Mouse (Mus musculus): Measurements from ENCODE around the gene Ubl3. TPM values are rescaled to one million over a fixed set of nuclear protein-coding genes. Genes with fewer than 3 reads are reported as not detected.

Ubl3 gene
- polyA plus RNA-seq, 1 experiment, result 202 TPM

GRCm38 (mm10) chr5:148517445-148517844 lies 35.1 kb downstream of the Ubl3 start:
- DNase-seq, result no peak
- Histone ChIP-seq H3K4me3 (replicated peaks; ENCODE audit: insufficient read depth, low read depth, low read length) (no peak overlapping the region), H3K4me1 (ENCODE audit: control insufficient read depth, insufficient read depth, low read length) (peaks cover 33% of the 10 kb centered on the region), H3K27me3 (ENCODE audit: control insufficient read depth, insufficient read depth, low read length) (no peaks in the 10 kb centered on the region), H3K27ac (ENCODE audit: insufficient read depth, low read length) (no peak overlapping the region)
- 61% methylated on average over 4 of the region's 4 CpGs for WGBS
- TF ChIP-seq CTCF (IDR thresholded peaks at IDR 0.05; ENCODE audit: borderline replicate concordance, insufficient read depth, low read depth, low read length) (no peak), POLR2A (IDR thresholded peaks at IDR 0.05; ENCODE audit: borderline replicate concordance, insufficient read depth, low read length) (no peak)

- peak in 1 of 2 experiments; percentile 46 for DNase-seq
- Histone ChIP-seq H3K4me3 (replicated peaks; ENCODE audit: insufficient read depth, low read depth, low read length) (no peak overlapping the region), H3K27me3 (ENCODE audit: control insufficient read depth, insufficient read depth, low read length) (no peaks in the 10 kb centered on the region), H3K27ac (ENCODE audit: insufficient read depth, low read length) (no peak overlapping the region), H3K4me1 (ENCODE audit: control insufficient read depth, insufficient read depth, low read length) (peaks cover 23% of the 10 kb centered on the region)
- WGBS, result 72% methylated on average over 5 of the region's 5 CpGs
- TF ChIP-seq POLR2A (IDR thresholded peaks at IDR 0.05; ENCODE audit: borderline replicate concordance, insufficient read depth, low read length) (no peak), CTCF (IDR thresholded peaks at IDR 0.05; ENCODE audit: borderline replicate concordance, insufficient read depth, low read depth, low read length) (no peak)
Measured at GRCm38 (mm10) chr5:148512042-148512640, 40.4 kb downstream of the Ubl3 start.

GRCm38 (mm10) chr5:148510265-148510664 lies 42.3 kb downstream of the Ubl3 start:
- 45% methylated on average over 2 of the region's 2 CpGs for WGBS
- peaks cover under 1% of the 10 kb centered on the region; the same call in 1 of the 2 replicates for H3K27me3 ChIP-seq (ENCODE audit: control insufficient read depth, insufficient read depth, low read length)
- no peak overlapping the region for H3K4me3 ChIP-seq (replicated peaks; ENCODE audit: insufficient read depth, low read depth, low read length)
- no peak for DNase-seq
- H3K27ac ChIP-seq (ENCODE audit: insufficient read depth, low read length), result no peak overlapping the region
- TF ChIP-seq POLR2A (IDR thresholded peaks at IDR 0.05; ENCODE audit: borderline replicate concordance, insufficient read depth, low read length) (no peak), CTCF (IDR thresholded peaks at IDR 0.05; ENCODE audit: borderline replicate concordance, insufficient read depth, low read depth, low read length) (no peak)
- peaks cover 10% of the 10 kb centered on the region for H3K4me1 ChIP-seq (ENCODE audit: control insufficient read depth, insufficient read depth, low read length)

- 58% methylated on average over 7 of the region's 7 CpGs for WGBS
- no peak for TF ChIP-seq POLR2A (IDR thresholded peaks at IDR 0.05; ENCODE audit: borderline replicate concordance, insufficient read depth, low read length)
- TF ChIP-seq CTCF (IDR thresholded peaks at IDR 0.05; ENCODE audit: borderline replicate concordance, insufficient read depth, low read depth, low read length), result no peak
- H3K27me3 ChIP-seq (ENCODE audit: control insufficient read depth, insufficient read depth, low read length), result peaks cover 1% of the 10 kb centered on the region; the same call in 1 of the 2 replicates
Measured at GRCm38 (mm10) chr5:148509731-148510130, 42.9 kb downstream of the Ubl3 start.

GRCm38 (mm10) chr5:148508901-148509604 lies 43.5 kb downstream of the Ubl3 start:
- WGBS, result 66% methylated on average over 11 of the region's 11 CpGs
- no peak for DNase-seq

More at GRCm38 (mm10) chr5:148509731-148510130, 42.9 kb downstream of the Ubl3 start:
- no peak overlapping the region for H3K27ac ChIP-seq (ENCODE audit: insufficient read depth, low read length)
- no peak for DNase-seq
- no peak overlapping the region for H3K4me3 ChIP-seq (replicated peaks; ENCODE audit: insufficient read depth, low read depth, low read length)
- H3K4me1 ChIP-seq (ENCODE audit: control insufficient read depth, insufficient read depth, low read length), result peaks cover 6% of the 10 kb centered on the region

GRCm38 (mm10) chr5:148505381-148505780 lies 47.2 kb downstream of the Ubl3 start:
- TF ChIP-seq CTCF (IDR thresholded peaks at IDR 0.05; ENCODE audit: borderline replicate concordance, insufficient read depth, low read depth, low read length) (no peak), POLR2A (IDR thresholded peaks at IDR 0.05; ENCODE audit: borderline replicate concordance, insufficient read depth, low read length) (no peak)
- Histone ChIP-seq H3K4me3 (replicated peaks; ENCODE audit: insufficient read depth, low read depth, low read length) (no peak overlapping the region), H3K4me1 (ENCODE audit: control insufficient read depth, insufficient read depth, low read length) (peaks cover 6% of the 10 kb centered on the region; the same call in 1 of the 2 replicates), H3K27ac (ENCODE audit: insufficient read depth, low read length) (no peak overlapping the region), H3K27me3 (ENCODE audit: control insufficient read depth, insufficient read depth, low read length) (peaks cover 1% of the 10 kb centered on the region; the same call in 1 of the 2 replicates)
- no peak for DNase-seq
- 89% methylated on average over 17 of the region's 17 CpGs for WGBS

More at GRCm38 (mm10) chr5:148508901-148509604, 43.5 kb downstream of the Ubl3 start:
- no peak overlapping the region for H3K4me3 ChIP-seq (replicated peaks; ENCODE audit: insufficient read depth, low read depth, low read length)
- peaks cover 1% of the 10 kb centered on the region; the same call in 1 of the 2 replicates for H3K27me3 ChIP-seq (ENCODE audit: control insufficient read depth, insufficient read depth, low read length)
- TF ChIP-seq POLR2A (IDR thresholded peaks at IDR 0.05; ENCODE audit: borderline replicate concordance, insufficient read depth, low read length) (no peak), CTCF (IDR thresholded peaks at IDR 0.05; ENCODE audit: borderline replicate concordance, insufficient read depth, low read depth, low read length) (no peak)
- H3K4me1 ChIP-seq (ENCODE audit: control insufficient read depth, insufficient read depth, low read length), result peaks cover 6% of the 10 kb centered on the region; the same call in 1 of the 2 replicates
- no peak overlapping the region for H3K27ac ChIP-seq (ENCODE audit: insufficient read depth, low read length)

- Histone ChIP-seq H3K4me1 (ENCODE audit: control insufficient read depth, insufficient read depth, low read length) (no peaks in the 10 kb centered on the region; the same call in 1 of the 2 replicates), H3K4me3 (replicated peaks; ENCODE audit: insufficient read depth, low read depth, low read length) (no peak overlapping the region), H3K27ac (ENCODE audit: insufficient read depth, low read length) (no peak overlapping the region), H3K27me3 (ENCODE audit: control insufficient read depth, insufficient read depth, low read length) (peaks cover 1% of the 10 kb centered on the region; the same call in 1 of the 2 replicates)
- no peak for TF ChIP-seq POLR2A (IDR thresholded peaks at IDR 0.05; ENCODE audit: borderline replicate concordance, insufficient read depth, low read length)
- TF ChIP-seq CTCF (IDR thresholded peaks at IDR 0.05; ENCODE audit: borderline replicate concordance, insufficient read depth, low read depth, low read length), result no peak
- DNase-seq, result no peak
- 95% methylated on average over 6 of the region's 6 CpGs for WGBS
Measured at GRCm38 (mm10) chr5:148502237-148502636, 50.4 kb downstream of the Ubl3 start.

Measured in cerebellum, adult 2 months (tissue).